Mouse (Mus musculus) hematopoietic stem cell, adult 5-6 weeks (primary cell): ENCODE results near the gene Ldlr. TPM values are rescaled to one million over a fixed set of nuclear protein-coding genes. Genes with fewer than 3 reads are reported as not detected.
"Not testable (repeated sequence)": the region's sequence is repeated elsewhere in the genome, so short reads cannot be mapped to it uniquely, and the experiment has no call there.

Experiments used
- ATAC-seq, 2 experiments: fragments of 125-278 bp in 1 of 2; replicated peaks in 1 of 2; 2 replicates each; pipeline ENCODE4 v1.8.0; 2016 to 2017; ENCODE audit warnings: inconsistent platforms in 2 of 2, mild to moderate bottlenecking in 2 of 2, moderate number of reproducible peaks in 2 of 2, low read depth in 1 of 2, moderate TSS enrichment in 1 of 2; ENCODE audit not compliant: low FRiP score in 2 of 2, poor library complexity in 2 of 2, severe bottlenecking in 2 of 2, insufficient read depth in 1 of 2, low TSS enrichment in 1 of 2
- total RNA-seq: library from RNA; stranded (forward); fragments of 172-1452, 232-1000 nt; gene quantifications from 2 replicates; pipeline ENCODE4 v1.2.3, GENCODE M21; 2017

Ldlr gene
- total RNA-seq, 1 experiment from 2014 or later, result 22.4 TPM

- ATAC-seq, result no peak
Observed at GRCm38 (mm10) chr9:21769558-21770183, 46.4 kb downstream of the Ldlr start.

DNA sequence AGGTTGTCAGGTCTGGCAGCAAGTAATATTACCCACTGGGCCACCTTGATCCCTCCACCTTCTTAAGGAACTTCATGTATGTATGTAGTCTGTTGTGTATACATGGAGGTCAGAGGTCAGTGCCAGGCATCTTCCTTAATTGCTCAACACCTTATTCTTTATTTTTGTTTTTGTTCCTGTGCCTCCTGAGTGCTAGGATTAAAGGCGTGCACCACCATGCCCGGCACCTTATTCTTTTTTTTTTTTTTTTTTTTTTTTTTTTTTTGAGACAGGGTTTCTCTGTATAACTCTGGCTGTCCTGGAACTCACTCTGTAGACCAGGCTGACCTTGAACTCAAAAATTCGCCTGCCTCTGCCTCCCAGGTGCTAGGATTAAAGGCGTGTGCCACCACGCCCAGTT, 50.1 kb downstream of the Ldlr start:
- ATAC-seq, result not testable (repeated sequence)

DNA sequence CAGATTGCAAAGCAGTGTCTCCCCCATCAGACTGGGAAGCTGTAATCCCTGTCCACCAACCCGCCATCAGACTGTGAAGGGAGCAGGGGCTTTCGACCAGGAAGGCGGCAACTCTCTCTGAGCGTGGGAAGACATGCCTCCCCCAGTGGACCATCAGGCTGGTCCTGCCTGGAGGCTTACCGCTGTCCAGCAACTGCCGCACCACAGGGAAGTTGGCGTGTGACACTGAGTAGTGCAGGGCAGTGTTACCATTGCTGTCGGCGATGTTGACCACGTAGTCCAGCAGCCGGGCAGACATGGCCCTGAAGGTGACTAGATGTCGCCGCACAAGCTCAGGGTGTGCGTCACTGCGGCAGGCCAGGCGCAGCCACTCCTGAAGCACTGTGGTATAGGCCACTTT, 51.1 kb downstream of the Ldlr start:
- ATAC-seq, result no peak

- no peak for ATAC-seq
Observed at GRCm38 (mm10) chr9:21777726-21778125, 54.4 kb downstream of the Ldlr start.

DNA sequence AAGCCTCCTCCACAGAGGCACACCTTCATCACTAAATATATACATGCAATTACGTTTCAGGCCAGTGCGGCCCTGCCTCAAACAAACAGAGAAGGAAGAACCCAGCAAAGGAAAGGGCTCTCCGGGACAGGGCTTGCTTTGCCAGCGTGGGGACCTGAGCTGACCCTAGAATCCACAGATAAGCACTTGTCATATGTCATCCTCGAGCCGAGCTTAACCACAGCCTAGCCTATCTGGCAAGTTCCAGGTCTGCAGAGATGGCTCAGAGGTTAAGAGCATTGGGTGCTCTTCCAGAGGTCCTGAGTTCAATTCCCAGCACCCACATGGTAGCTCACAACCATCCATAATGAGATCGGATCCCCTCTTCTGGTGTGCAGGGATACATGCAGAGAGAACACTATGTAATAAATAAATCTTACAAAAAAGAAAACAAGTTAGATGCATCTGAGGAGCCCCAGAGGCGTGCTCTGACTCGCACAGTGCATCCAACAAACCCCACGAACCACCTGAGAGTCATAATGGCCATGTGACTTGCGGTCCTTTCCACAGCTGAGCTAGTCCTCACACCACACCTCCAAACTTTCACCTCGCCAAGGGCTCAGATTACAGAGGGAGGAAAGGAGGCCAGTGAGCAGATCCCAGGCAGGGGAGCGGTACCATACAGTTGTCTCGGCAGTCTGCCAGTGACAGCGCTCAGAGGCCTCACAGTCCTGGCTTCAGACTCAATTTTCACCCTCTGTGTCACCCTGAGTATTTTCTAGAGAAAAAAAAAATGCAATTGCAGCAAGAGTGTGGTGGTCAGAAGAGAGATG, 58.6 kb downstream of the Ldlr start:
- ATAC-seq, result no peak

- ATAC-seq, result no peak
Observed at GRCm38 (mm10) chr9:21784517-21785307, 61.4 kb downstream of the Ldlr start.

DNA sequence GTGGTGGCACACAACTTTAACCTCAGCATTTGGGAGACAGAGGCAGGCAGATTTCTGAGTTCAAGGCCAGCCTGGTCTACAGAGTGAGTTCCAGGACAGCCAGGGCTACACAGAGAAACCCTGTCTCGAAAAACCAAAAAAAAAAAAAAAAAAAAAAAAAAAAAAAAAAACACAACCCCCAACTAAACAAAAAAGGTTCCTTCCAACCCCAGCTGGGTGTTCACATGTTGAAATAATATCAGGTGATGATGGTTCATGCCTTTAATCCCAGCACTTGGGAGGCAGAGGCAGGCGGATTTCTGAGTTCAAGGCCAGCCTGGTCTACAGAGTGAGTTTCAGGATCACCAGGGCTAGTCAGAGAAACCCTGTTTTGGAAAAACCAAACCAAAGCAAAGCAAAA, 63.0 kb downstream of the Ldlr start:
- not testable (repeated sequence) for ATAC-seq

GRCm38 (mm10) chr9:21786906-21787305, 63.6 kb downstream of the Ldlr start:
- ATAC-seq, result peak; percentile 76 to 89; a peak in 3 of 4 replicates

DNA sequence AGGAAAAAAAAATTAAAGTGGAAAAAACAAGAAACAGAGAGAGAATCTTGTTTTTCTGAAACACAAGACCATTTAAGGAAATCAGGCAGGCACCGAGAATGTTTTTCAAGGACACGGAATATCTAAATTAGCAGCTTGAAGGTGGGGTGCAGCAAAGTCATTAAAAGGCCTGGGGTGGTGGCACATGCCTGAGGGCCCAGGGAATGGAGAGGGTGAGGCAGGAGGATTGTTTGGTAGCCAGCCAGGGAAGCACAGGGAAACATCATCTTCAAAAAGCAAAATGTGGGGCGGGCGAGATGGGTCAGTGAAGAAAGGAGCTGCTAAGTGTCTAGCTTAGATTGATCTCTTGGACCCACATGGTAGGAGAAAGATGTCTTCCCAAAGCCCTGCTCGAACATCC, 64.4 kb downstream of the Ldlr start:
- ATAC-seq, result no peak

- no peak for ATAC-seq
Observed at GRCm38 (mm10) chr9:21788234-21788633, 65.0 kb downstream of the Ldlr start.

DNA sequence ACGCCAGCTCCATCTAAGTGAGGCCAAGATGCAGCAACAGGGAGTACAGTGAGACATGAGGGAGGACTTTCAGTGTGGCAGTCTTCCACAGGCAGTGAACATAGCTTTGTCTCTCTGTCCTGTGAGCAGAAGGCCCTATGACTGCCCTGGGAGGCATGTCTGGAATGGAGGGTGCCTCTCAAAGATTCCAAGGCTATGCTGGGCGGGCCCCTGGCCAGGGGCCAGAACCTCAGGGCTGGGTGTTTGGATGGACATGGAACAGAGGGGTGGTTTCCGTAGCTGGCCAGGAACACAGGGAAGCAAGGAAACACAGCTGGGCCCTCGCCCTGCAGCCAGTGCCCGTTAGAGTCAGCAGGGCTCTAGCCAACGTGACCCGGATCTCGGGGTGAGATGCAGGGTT, 68.6 kb downstream of the Ldlr start:
- no peak for ATAC-seq

- peak; percentile 56 to 58; a peak in 3 of 4 replicates for ATAC-seq
Observed at GRCm38 (mm10) chr9:21792644-21793043, 69.4 kb downstream of the Ldlr start.

- ATAC-seq, result not testable (repeated sequence)
Observed at GRCm38 (mm10) chr9:21793507-21793906, 70.2 kb downstream of the Ldlr start.

- no peak for ATAC-seq
Observed at GRCm38 (mm10) chr9:21794344-21794834, 71.1 kb downstream of the Ldlr start.

GRCm38 (mm10) chr9:21794925-21795324, 71.6 kb downstream of the Ldlr start:
- no peak for ATAC-seq

DNA sequence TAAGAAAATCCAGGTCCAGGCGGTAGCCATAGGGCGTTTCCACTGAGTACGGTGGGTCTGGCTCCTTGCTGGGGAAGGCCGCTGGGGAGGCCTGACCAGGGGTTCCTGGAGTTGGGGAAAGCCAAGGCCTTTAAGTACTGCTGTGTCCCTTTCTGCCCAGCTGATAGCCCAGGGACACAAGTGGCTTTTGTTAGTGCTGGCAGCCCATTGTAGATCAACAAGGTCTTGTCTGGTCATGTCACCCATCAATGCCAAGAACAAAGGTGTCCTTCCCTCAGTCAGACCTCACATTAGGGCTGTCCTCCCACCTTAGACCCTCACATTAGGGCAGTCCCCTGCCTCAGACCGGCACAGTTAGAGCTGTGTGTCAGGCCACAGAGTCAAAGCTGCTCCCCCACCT, 72.3 kb downstream of the Ldlr start:
- ATAC-seq, result no peak

DNA sequence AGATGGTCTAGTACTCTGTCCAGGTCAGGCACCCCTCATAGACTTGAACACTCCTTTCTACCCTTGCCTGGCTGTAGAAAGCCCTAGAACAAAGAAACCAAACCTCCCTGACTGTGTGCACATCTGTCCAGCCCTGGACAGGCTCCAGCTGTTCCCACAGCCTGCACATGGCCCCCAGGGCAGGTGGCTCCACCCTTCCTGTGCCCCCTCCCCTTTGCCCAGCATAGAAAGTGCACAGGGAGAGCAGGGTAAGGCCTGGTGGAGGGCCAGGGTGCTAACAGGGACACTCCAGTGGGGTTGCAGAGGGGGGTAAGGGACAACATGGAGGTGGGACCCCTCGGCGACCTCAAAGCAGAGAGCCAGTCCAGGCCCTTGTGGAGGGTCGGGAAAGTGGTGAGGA, 73.0 kb downstream of the Ldlr start:
- no peak for ATAC-seq

DNA sequence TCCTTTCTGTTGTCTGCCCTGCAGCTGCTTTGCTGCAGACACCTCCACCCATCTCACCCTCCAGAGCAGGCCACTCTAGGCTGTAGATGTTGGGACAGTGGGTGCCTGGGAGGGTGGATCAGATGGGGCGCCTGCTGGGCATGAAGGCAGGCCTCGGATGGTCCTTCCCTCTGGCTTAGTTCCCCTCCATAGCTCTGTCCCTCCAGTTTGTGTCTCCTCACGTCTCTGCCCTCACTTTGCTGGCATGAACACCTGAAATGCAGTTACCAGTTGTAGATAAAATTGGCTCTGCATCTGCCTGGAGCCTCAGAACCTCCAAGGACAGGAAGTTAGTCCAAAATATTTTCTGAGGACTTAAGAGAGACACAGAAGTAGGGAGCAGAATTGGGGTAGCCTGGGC, 73.6 kb downstream of the Ldlr start:
- no peak for ATAC-seq
